Mouse (Mus musculus): ENCODE measurements around the gene Bik. TPM values are rescaled to one million over a fixed set of nuclear protein-coding genes. Genes with fewer than 3 reads are reported as not detected.

Gene Bik
- polyA plus RNA-seq, 1 experiment from 2014 or later, result 15.2 TPM

DNA sequence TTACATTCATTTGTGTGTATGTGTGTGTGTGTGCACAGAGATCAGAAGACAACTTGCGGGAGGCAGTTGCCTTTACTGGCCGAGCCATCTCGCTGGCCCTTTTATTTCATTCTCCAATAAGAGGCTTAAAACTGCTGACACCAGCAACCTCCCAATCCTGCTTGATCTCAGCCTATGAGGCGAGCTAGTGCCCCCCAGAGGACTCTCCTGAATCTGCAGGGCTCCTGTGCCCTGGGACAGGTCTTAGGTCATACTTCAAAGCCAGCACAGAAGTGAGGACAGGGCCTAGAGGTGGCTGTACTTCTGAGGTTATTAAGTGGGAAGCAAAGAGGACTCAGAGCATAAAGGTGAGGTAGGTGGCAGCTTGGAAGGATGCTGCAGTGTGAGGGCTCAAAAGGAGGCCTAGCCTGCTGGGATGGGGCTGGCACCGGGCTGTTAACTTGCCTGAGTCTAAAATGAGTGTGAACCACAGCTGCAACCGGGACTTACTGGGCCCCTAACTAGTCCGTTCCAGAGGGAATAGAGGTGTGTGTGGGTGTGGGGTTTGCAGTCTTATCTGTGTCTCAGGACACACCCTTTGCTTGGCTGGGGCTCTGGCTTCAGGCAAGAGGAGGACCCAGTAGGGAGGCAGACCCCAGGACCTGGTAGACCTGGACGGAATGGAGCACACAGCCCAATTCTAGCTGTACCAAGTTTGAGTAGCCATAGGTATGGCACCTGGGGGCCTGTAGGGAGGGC lies 56.9 kb downstream of the Bik start:
- Histone ChIP-seq H3K4me1 (replicated peaks; ENCODE audit: control insufficient read depth, insufficient read depth, low read length) (no peaks in the 10 kb centered on the region), H3K27me3 (ENCODE audit: control insufficient read depth, insufficient read depth, low read depth, low read length) (no peaks in the 10 kb centered on the region), H3K4me3 (ENCODE audit: low read length) (no peak overlapping the region), H3K9me3 (ENCODE audit: control insufficient read depth, low read length) (peaks cover 5% of the 10 kb centered on the region; the same call in 1 of the 2 replicates), H3K9ac (ENCODE audit: low read length) (no peak overlapping the region), H3K36me3 (ENCODE audit: control insufficient read depth, insufficient read depth, low read length) (peaks cover 43% of the 10 kb centered on the region), H3K4me2 (ENCODE audit: low read depth, low read length) (no peak overlapping the region), H3K27ac (ENCODE audit: low read length) (no peak overlapping the region)
- 74% methylated on average over 8 of the region's 8 CpGs for whole genome bisulfite sequencing
- no peak for ATAC-seq (ENCODE audit: low read depth)

DNA sequence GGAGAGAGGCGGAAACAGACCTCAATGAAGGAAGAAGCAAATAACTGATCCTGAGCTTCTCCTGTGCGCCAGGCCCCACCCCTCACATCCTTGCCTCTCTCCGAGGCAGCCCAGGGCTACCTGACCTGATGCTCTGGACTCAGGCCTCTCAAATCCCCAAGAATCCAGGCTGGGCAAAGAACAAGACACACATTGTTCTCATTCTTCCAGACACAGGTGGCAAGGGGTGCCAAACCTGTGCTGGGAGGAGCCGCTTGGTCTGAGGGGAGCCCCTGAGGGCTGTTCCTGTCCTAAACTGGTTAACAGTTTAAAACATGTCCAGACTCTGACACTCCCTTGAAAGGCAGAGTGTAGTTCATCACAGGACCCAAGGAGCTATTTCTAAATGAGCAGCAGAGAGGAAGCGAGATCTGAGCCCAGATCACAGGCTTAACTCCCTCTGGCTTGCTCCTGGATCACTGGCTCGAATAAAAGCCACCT lies 58.1 kb downstream of the Bik start:
- H3K4me2 ChIP-seq (ENCODE audit: low read depth, low read length), result no peak overlapping the region
- no peak overlapping the region for H3K4me3 ChIP-seq (ENCODE audit: low read length)
- no peak overlapping the region for H3K27ac ChIP-seq (ENCODE audit: low read length)
- 83% methylated on average over 6 of the region's 6 CpGs for WGBS
- peaks cover 41% of the 10 kb centered on the region for H3K36me3 ChIP-seq (ENCODE audit: control insufficient read depth, insufficient read depth, low read length)
- H3K4me1 ChIP-seq (replicated peaks; ENCODE audit: control insufficient read depth, insufficient read depth, low read length), result no peaks in the 10 kb centered on the region
- no peak overlapping the region for H3K9ac ChIP-seq (ENCODE audit: low read length)
- H3K9me3 ChIP-seq (ENCODE audit: control insufficient read depth, low read length), result peaks cover 5% of the 10 kb centered on the region; the same call in 1 of the 2 replicates
- no peak for ATAC-seq (ENCODE audit: low read depth)
- H3K27me3 ChIP-seq (ENCODE audit: control insufficient read depth, insufficient read depth, low read depth, low read length), result no peaks in the 10 kb centered on the region

DNA sequence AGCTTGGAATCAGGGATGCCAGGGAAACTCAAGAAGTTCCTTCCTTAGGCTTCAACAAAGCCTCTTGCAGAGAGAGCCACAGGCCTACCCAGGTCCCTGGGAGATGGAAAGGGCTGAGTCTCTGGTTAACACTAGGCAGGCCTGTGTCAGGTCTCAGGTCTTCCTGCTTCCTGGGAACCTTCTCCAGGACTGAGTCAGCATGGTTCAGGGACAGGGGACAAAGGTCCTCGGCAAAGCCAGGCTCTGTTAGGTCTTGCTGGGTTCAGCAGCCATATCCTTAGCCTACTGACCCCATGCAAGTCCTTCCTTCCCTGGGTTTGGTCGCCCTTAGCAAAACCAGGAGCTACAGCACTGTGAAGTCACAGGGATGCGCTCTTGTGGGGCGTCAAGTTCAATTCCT lies 64.2 kb downstream of the Bik start:
- Histone ChIP-seq H3K9ac (ENCODE audit: low read length) (no peak overlapping the region), H3K4me1 (replicated peaks; ENCODE audit: control insufficient read depth, insufficient read depth, low read length) (peaks cover 13% of the 10 kb centered on the region), H3K4me3 (ENCODE audit: low read length) (no peak overlapping the region), H3K27ac (ENCODE audit: low read length) (no peak overlapping the region), H3K9me3 (ENCODE audit: control insufficient read depth, low read length) (peaks cover 5% of the 10 kb centered on the region; the same call in 1 of the 2 replicates), H3K4me2 (ENCODE audit: low read depth, low read length) (no peak overlapping the region), H3K36me3 (ENCODE audit: control insufficient read depth, insufficient read depth, low read length) (peaks cover 14% of the 10 kb centered on the region), H3K27me3 (ENCODE audit: control insufficient read depth, insufficient read depth, low read depth, low read length) (no peaks in the 10 kb centered on the region)
- 93% methylated on average over 4 of the region's 4 CpGs for WGBS
- no peak for ATAC-seq (ENCODE audit: low read depth)

DNA sequence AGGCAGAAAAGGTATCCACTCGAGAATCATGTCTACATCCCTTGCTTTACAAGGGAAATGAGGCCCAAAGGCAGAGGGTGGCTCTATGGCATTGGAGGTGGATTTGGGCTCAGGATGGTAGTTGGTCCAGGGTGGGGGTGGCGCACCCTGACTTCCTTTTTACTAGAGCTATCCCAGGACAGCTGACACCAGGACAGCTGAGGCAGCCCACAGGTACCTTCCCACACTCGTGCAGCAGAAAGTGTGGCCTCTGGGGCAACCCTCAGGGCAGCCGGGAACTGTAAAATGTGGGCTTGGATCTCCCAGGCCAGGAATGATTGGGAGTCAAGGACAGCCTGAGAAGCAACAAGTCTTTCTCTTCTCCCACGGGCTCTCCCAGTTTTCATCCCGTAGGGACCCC lies 65.1 kb downstream of the Bik start:
- no peak for ATAC-seq (ENCODE audit: low read depth)
- no peak overlapping the region for H3K4me2 ChIP-seq (ENCODE audit: low read depth, low read length)
- H3K36me3 ChIP-seq (ENCODE audit: control insufficient read depth, insufficient read depth, low read length), result peaks cover 5% of the 10 kb centered on the region
- WGBS, result 80% methylated on average over 6 of the region's 6 CpGs
- H3K27ac ChIP-seq (ENCODE audit: low read length), result no peak overlapping the region
- H3K4me1 ChIP-seq (replicated peaks; ENCODE audit: control insufficient read depth, insufficient read depth, low read length), result peaks cover 13% of the 10 kb centered on the region
- H3K9me3 ChIP-seq (ENCODE audit: control insufficient read depth, low read length), result no peaks in the 10 kb centered on the region
- no peak overlapping the region for H3K9ac ChIP-seq (ENCODE audit: low read length)
- no peak overlapping the region for H3K4me3 ChIP-seq (ENCODE audit: low read length)
- H3K27me3 ChIP-seq (ENCODE audit: control insufficient read depth, insufficient read depth, low read depth, low read length), result no peaks in the 10 kb centered on the region

DNA sequence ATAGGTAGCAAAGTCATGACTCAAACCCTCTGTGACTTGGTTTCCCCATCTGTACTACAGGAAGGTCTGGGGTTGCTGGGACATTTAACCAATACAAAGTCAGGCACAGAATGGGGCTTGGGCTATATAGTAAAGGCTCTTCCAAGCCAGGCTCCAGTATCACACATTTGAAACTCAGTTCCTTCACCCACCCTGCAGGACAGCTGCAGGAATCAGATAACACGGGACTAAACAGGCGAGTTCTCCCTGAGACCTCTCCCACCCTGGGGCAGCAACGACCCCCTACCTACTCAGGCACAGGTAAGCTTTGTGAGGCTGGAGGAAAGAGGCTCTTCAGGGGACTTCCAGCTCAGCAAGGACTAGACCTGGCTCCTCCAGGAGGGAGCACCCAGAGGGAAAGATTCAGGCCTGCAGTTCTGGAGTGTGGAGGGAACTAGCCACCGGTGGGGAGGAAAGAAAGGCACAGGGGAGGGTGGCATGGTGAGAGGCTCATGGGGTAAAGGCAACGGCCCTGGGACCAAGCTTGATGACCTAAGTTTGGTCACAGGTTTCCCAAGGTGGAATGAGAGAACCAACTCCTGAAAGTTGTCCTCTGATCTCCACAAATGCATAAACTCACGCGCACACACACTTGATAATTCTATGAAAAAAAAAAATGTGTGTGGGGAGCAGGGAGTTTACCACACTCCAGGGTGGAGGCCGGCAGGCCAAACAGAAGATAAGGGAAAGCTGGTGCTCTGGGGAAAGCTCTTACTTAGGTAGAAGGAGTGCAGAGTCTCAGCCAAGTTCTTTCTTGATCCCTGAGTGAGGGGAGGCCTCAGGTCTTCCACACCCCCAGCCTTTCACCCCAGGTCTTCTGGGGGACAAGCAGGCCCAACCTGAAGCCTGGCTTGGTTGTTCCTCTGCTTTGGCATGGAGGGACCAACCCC lies 65.9 kb downstream of the Bik start:
- Histone ChIP-seq H3K9ac (ENCODE audit: low read length) (no peak overlapping the region), H3K9me3 (ENCODE audit: control insufficient read depth, low read length) (no peaks in the 10 kb centered on the region), H3K4me1 (replicated peaks; ENCODE audit: control insufficient read depth, insufficient read depth, low read length) (peaks cover 13% of the 10 kb centered on the region), H3K27ac (ENCODE audit: low read length) (no peak overlapping the region), H3K4me3 (ENCODE audit: low read length) (no peak overlapping the region), H3K36me3 (ENCODE audit: control insufficient read depth, insufficient read depth, low read length) (no peaks in the 10 kb centered on the region; the same call in 1 of the 2 replicates), H3K4me2 (ENCODE audit: low read depth, low read length) (no peak overlapping the region), H3K27me3 (ENCODE audit: control insufficient read depth, insufficient read depth, low read depth, low read length) (no peaks in the 10 kb centered on the region)
- ATAC-seq (ENCODE audit: low read depth), result no peak
- WGBS, result 65% methylated on average over 8 of the region's 8 CpGs

DNA sequence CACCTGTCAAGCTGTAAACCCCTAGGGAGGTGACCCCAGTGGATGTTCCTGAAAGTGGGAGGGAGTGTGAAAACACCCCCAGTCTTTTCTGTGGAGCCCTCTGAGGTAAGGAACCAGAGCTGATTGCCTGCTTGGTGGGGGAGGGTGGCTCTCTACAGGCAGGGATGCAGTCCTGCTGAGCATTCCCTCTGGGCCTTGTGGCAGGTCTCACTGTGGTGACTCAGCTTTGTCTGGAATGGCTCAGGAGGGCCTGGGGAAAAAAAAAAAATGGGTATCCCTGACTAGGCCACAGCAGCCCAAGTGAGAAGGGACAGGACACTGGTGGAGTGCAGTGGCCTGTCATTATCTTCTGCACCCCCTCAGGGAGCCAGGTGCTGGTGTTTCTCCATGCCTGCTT lies 66.5 kb downstream of the Bik start:
- Histone ChIP-seq H3K9ac (ENCODE audit: low read length) (no peak overlapping the region), H3K27me3 (ENCODE audit: control insufficient read depth, insufficient read depth, low read depth, low read length) (no peaks in the 10 kb centered on the region)

DNA sequence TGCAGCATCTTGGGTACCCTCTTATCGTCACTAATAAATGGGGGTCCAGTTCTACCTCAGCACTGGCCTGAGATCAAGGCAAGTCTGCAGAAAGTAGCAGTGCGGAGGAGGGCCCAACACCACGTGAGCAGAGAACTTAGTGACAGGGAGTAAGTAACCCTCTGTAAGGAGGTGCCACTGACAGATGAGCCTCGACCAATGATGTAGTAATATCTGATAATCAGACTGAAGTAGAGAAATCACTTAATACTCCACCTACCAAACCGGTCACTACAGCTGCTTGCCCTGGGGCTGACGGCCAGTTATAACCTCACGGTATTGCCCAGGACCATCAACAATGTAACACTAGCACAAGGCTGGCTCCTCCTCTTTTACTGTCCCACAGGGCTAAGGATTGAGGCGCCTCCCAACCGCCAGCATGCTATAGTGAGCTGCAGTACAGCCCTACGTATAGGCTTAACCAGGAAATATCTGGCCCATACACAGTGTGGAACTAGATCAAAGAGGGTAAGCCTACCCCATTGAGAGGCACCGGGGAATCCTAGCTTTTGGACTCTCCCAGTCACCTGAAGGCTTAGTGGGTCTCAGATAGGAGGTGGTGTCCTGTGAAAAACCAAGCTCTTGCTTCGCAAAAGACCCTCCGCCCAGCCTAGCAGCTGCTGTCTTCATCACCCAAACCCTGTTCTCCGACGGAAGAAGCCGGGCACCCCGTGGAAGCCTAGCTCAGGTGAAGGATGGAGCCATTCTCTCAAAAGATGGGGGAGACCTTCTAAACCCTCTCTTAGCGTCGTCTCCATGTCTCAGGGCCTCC lies 67.2 kb downstream of the Bik start:
- peak; percentile 47 for ATAC-seq (ENCODE audit: low read depth)
- Histone ChIP-seq H3K4me1 (replicated peaks; ENCODE audit: control insufficient read depth, insufficient read depth, low read length) (peaks cover 13% of the 10 kb centered on the region), H3K4me3 (ENCODE audit: low read length) (peak overlapping the region; percentile 83), H3K27ac (ENCODE audit: low read length) (no peak overlapping the region; the same call in 1 of the 2 replicates), H3K9ac (ENCODE audit: low read length) (peak overlapping the region; percentile 87), H3K9me3 (ENCODE audit: control insufficient read depth, low read length) (no peaks in the 10 kb centered on the region), H3K36me3 (ENCODE audit: control insufficient read depth, insufficient read depth, low read length) (no peaks in the 10 kb centered on the region), H3K27me3 (ENCODE audit: control insufficient read depth, insufficient read depth, low read depth, low read length) (no peaks in the 10 kb centered on the region), H3K4me2 (ENCODE audit: low read depth, low read length) (peak overlapping the region; percentile 94)
- WGBS, result 9% methylated on average over 19 of the region's 19 CpGs

More for the DNA sequence above, 66.5 kb downstream of the Bik start:
- Histone ChIP-seq H3K4me2 (ENCODE audit: low read depth, low read length) (no peak overlapping the region), H3K36me3 (ENCODE audit: control insufficient read depth, insufficient read depth, low read length) (no peaks in the 10 kb centered on the region), H3K4me3 (ENCODE audit: low read length) (no peak overlapping the region), H3K4me1 (replicated peaks; ENCODE audit: control insufficient read depth, insufficient read depth, low read length) (peaks cover 13% of the 10 kb centered on the region), H3K27ac (ENCODE audit: low read length) (no peak overlapping the region), H3K9me3 (ENCODE audit: control insufficient read depth, low read length) (no peaks in the 10 kb centered on the region)
- ATAC-seq (ENCODE audit: low read depth), result no peak
